Mouse (Mus musculus) cerebellum, adult 9-11 months (tissue): Measurements from ENCODE around the gene Zbtb48.
"Not testable (repeated sequence)": the region's sequence is repeated elsewhere in the genome, so short reads cannot be mapped to it uniquely, and the experiment has no call there.

Experiments used
- DNase-seq: peaks from one replicate; pipeline ENCODE4 v3.0.0; 2022

Zbtb48 gene

DNA sequence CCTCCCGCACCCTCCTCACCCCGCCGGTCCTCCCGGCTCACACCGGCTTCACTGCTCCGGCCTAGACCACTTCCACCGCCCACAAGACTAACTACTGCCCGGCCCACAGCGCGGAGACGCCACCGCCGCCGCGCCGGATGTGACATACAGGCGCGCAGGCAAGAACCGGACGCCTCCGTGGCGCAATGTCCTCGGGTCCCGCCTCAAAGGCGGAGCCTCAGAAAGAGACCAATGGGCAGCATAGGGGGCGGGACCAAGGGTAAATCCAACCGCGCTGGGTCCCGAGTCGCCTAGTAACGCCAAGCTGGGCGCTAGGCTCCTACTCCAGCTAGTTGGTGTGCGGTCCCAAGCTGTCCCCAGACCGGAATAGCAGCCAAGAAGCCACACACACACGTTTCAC lies at the start of gene Zbtb48:
TSS of gene Zbtb48 (minus strand) at position 148 of the 400 bp plus-strand sequence.
- peak; percentile 97 for DNase-seq

DNA sequence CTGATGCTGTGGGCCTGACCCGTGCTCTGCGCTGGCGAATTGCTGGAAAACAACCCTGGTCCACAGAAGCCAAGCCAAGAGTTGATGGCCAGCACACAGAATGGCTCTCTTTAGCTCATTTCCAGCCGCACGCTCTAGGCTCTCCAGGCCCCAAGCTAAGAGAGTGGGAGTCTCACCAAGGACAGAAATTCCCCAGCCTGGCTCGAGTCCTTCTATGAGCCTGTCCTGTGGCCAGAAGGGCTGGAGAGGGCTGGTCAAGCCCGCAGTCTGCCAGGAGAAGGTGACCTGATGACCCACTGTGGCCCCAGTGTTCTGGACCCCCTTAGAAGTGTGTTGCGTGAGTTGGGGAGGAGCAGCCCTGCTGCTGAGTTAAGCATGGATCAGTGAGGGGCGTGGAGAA lies 49.7 kb upstream of the Zbtb48 start:
- DNase-seq, result no peak

DNA sequence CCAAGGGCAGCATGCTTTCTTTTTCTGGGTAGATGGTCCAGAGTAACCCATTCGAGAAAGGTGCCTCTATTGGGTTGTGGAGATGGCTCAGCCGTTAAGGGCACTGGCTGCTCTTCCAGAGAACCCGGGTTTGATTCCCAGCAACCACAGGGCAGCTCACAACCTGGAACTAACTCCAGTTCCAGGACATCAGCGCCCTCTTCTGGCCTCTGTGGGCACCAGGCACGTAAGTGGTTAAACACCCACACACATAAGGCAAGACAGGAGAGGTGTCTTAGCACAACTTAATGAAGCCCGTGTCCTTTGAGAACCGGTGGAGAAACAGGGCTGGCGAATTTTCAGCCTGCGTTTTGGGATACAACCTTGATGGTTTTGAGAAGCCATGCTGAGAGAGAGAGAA lies 47.1 kb upstream of the Zbtb48 start:
- DNase-seq, result no peak

DNA sequence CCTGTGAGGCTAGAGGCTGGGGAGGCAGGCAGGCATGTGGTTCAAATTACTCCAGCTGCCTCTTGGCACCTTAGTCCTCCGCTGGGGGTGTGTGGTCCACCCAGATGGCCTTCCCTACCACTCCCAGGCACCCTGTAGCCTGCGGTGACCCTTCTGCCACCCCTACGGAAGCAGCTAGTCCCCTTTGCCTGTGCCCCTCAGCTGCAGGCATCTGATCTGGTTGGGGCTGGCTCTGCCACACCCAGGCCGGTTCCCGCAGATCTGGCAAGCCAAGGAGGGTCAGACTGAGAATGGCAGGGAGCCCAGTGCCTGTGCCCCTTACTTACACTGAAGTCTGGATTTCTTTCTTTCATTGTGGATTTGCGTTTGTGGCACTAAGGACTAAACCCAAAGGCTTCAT lies 46.2 kb upstream of the Zbtb48 start:
- DNase-seq, result no peak

DNA sequence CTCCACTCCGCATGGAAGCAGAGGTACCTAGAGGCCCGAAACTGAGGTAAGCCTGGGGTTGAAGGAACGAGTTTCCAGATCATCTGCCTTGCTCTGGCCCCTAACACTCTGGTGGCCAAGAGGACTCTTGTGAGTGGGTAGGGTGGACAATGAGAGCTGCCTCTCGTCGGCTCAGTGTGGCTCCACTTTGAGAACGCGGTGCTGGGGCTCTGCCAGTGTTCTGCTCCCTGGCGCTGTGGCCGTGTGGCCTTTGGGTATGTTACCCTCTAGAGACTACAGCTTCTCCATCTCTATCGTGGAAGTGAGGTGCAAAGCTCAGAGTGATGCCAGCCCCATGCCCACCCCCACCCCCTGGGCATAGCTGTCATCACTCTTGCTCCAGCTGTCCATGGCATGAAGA lies 45.2 kb upstream of the Zbtb48 start:
- no peak for DNase-seq

DNA sequence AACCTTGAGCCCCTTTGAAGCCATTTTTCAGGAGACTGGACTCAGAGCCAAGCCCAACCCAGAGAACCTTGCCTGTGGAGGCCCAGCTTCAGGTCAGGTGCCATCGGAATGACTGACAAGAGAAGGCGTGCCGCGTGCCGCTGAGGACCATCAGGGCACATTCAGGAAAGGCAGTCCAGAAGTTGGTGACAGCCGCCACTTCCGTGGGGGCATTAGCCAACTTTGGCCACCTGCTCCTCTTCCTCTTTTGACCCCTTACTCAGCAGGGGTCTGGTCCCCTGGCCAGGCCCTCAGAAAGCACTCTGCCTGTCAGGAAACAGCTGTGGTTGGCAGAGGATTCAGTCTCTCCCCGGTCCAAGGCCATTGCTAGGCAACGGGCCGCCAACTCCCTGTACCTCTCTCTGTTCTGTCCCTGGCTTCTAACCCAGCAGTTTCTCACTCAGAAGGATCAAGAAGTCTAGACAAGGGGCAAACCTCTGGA lies 44.7 kb upstream of the Zbtb48 start, which contains the start of gene Plekhg5:
TSS of gene Plekhg5 (plus strand) at position 378 of the 481 bp plus-strand sequence.
- DNase-seq, result no peak

DNA sequence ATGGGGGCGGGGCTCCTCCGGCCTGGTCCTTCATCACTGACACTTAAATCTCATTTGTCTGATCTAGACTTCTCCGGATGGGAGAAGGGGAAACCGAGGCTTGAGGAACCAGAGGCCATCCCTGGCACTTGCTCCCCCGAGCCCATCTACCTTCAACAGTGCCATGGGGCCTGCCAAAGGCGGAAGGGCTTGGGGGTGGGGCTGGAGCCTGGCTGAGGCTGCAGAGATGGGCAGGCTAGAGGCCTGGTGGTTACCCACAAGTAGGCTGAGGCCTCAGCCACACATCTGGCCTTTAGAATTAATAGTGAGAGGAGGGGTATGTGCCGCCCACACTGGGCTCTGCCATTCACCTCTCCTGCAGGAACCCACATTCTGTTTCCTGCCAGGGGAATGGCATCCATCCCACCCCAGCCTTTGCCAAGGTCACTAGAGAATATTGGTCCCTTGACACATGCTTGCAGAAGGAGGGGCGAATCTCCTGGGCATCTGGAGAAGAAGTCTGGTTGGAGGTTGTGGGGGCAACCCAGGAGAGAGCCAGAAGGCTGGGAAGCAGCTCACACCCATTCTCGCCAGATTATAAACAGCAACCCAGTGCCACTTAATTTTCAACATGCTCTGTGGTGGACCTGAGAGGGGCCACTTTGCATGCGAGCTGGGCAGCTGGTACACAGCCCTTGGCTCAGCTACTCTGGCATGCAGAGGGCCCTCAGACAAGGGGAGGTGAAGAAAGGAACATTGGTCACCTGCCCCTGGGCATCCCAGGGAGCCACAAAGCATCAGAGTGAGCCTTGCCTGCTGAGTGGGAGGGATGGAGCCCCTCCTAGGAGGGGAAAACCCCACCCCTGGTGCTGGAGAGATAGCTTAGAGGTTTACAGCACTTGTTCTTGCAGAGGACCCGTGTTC lies 43.3 kb upstream of the Zbtb48 start:
- no peak for DNase-seq

DNA sequence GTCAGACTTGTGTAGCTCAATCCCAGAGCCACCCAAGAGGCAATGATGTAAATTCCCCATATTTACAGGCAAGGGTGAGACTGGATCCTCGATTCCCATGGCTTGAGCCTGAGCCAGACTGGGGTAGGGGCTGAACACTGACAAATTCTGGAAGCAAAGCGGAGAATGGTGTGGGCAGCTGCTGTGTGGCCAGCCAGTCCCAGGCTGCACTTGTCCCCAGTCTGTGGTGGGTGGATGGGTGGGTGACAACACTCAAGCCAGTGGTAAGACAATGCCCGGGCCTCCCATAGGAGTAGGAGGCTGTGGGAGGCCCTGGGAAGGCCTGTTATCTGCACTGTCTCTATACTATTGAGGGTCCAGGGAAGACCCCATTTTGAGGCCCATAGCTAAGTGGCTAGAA lies 41.8 kb upstream of the Zbtb48 start:
- DNase-seq, result no peak

DNA sequence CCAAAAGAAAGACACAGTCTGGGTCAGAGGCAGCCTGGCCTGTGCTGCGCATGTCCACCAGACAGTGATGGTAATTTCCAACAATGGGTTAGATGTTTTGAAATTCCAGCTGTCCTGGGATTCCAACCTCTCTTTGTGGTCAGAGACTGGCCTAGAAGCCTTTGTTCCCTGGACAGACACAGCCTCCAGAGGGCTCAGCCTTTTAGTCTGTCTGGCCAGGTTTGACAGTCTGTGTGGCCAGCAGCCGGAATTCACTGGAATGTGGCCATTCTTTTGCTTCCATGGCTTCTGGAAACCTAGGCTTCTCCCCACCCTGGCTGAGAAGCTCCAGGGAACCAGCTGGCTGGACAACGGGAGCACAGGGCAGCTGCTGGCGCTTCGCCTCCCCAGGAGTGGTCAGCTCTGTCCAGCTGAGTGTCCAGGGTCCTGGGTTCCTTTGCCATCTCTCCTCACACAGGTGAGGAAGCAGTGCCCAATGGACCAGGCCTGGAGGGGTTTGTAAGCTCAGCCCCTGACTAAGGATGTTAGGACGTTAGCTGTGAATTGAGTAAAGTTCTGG lies 40.8 kb upstream of the Zbtb48 start:
- no peak for DNase-seq

DNA sequence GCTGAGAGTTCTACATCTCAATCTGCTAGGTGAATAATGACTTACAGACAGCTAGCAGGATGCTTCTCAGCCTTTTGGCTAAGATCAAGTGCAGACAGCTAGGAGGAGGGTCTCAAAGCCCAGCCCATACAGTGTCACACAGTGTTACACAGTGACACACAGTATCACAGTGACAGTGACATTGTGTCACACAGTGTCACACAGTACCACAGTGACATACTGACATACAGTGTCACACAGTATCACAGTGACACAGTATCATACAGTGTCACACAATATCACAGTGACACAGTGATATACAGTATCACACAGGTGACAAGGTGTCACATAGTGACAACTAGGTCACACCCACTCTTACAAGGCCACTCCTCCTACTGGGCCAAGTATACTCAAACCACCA lies 39.8 kb upstream of the Zbtb48 start:
- no peak for DNase-seq

DNA sequence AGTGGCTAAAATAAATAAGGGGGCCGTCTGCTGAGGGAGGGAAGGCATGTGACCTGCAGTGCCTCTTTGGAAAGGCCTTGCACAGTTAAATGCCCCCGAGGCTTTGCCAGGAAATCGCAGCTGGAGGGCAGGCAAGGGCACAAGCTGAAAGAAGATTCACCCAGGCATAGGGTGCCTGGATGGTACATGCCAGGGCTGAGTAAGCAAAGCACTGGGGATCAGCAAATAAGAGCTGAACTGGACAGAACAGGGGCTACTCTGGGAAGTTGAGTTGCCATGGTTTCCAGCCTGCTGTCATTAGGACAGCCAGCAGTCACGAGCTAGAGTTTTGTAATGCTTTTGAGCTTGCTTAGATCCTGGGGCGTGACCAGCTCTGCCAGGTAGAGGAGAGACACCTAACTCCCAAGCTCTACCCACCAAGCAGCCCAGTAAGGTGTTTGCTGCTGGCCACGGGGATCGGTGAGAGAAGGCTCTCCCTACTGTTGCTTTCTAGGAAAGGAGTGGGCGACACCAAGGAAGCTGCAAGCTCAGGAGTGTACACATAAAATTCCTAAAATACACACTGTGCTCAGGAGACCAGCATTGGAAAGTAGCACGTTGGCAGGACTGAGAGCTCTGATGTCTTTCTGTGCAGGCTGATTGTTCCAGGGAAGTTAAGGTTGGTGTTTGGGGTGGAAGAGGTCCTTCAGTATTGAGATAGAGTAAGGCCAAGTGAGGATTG lies 35.1 kb upstream of the Zbtb48 start:
- no peak for DNase-seq

DNA sequence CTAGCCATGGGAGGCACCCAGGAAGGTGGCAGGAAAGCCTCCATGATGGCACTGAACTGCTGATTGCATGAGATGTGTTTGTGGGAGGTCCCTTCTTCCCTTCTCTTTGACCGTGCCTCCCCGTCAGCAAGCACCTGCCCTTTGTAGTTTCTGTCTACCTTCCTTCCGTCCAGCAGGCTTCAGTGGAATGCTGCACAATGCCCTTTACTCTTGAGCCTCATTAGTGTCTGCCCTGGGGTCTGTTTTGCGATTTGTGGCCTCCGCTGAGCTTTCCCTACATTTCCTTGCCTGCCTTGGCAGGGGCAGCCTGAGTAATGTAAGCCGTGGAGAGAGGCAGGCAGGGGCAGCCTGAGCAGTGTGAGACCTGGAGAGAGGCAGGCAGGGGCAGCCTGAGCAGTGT lies 17.1 kb upstream of the Zbtb48 start:
- no peak for DNase-seq

DNA sequence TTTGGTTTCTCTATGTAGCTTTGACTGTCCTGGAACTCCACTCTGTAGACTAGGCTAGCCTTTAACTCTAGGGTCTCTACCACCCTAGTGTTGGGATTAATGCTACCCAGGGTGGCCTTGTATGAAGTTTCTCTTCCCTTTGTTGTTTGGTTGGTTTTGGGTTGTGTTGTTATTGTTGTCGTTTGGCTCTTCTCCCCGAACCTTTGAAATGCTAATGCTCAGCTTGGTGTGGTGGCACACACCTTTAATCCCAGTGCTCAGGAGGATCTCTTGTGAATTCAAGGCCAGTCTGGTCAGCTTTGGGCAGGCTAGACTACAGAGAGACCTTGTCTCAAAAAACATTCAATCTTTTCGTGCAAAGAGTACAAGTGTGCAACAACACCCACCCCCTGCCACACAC lies 15.7 kb upstream of the Zbtb48 start:
- no peak for DNase-seq

DNA sequence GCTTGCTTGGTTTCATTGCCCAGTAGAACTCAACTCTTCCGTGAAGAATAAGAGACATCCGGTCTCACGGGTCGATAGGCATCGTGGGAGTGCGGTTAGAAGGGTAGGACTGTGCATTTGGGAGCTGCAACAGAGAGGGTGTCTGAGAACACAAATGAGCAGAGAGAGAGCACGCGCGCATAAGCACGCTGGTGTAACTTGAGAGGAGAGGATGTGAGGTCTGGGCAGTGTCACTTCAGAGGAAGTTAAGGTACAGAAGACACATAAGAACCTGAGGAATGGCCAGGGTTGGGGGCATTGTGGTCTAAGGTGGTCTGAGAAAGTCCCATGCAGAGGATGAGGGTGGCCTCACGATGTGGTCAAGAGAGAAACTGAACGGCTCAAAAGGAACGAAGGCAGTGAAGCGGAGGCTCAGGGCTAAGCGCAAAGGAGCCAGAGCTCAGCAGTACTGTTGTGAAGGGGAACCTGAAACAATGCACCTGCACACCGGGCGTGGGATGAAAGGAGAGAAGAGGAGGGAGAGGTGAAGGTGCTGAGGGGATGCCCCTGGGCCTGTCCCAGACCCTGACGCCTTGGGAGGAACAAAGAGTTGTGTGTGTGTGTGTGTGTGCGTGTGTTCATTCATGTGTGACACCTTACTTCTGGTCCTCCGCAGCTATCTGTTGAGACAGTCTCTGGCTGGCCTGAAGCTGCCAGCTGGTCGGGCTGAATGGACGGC lies 14.6 kb upstream of the Zbtb48 start:
- no peak for DNase-seq

DNA sequence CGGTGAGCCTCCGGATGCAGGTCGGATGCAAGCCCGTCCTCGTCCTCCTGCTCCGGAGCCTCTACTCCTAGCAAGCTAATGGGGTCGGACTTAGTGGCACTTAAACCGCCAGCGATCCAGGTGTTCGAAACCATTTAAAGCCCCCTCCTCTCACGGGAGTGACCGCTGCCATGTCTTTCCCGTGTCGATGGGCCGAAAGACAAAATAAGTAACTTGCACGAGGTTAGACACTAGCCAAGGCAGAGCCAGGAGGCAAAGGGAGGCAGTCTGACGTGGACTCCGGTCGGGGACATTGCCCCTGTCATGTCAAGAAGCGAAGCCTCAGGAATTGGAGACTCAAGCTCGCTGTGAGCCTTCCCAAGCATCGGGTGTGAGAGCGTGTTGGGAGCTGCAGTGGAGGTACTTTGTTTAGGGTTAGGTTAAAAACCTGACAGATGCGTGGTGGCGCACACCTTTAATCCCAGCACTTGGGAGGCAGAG lies 12.4 kb upstream of the Zbtb48 start:
- DNase-seq, result no peak

DNA sequence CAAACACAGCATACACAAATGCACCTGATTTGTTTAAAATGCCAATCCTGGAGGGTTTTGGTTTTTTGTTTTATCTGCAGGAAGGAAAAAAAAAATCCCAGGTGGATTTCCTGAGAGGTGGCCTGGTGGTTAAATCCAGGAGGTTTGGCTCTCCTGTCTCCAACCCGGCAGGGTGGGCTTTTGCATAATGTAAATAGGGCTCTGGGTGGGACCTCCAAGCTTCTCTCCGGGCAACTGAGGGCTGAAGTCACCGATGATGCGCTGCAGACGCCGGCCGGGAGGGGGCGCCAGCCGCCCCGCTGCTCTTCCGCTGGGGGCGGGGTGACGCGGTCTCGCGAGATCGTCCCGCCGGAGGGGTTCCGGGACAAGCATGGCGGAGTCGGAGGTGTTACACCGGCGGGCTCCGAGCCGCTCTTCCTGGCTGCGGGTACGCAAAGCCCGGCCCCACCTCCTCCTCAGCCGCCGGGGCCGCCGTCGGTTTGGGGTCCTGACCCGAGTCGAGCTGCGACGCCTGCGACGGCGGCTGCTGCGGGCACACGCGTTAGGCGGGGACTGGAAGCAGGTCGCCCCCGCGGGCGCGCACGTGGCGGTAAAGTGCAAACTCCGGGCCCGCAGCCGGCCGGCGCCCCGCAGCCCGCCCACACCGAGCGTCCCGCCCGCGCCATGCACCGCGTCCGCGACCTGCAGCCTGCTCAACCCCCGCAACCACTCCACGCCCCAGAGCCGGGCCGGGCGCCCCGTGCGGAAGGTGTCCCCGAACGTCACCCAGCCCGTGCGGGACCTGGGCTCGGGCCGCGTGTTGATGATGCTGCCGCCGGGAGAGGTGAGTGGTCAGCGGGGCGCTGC lies 11.7 kb upstream of the Zbtb48 start, which contains the start of gene Nol9:
TSS of gene Nol9 (plus strand) at position 337 of the 846 bp plus-strand sequence.
- DNase-seq, result peak; percentile 91

DNA sequence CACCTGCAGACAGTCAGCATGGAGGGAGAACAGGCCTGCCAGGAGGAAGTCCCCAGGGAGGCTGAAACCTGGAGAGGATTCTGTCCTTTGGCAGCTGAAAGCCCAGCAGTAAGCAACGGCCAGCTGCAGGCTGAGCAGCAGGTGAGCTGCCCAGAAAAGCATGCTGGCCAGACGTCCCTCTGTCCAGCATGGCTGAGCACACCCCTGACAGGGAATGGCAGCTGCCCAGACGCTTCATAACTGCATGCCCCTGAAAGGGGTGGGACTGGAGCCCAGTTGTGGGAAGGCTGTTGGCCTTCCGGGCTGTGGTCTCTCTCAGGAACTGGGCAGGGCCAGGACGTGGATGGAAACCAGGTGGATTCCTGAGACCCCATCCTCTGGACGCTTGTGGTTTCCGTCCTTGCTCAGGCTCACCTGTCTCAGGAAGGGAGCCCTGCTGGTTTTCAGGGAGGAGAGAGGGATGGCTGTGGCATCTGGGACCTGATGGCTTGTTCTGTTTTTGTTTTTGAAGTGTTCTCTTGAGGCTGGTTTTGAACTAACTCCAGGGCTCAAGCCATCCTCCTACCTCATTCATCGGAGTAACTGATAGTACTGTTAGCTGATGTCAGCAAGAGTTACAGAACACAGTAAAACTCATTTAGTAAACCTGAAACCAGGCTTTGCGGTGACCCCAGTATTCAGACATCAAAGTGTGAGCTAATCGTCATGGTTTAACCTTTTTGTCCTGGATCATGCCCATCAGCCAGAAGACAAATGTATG lies 10.9 kb upstream of the Zbtb48 start, which contains the start of gene Tas1r1:
TSS of gene Tas1r1 (minus strand) at position 344 of the 760 bp plus-strand sequence.
- peak; percentile 35 for DNase-seq

DNA sequence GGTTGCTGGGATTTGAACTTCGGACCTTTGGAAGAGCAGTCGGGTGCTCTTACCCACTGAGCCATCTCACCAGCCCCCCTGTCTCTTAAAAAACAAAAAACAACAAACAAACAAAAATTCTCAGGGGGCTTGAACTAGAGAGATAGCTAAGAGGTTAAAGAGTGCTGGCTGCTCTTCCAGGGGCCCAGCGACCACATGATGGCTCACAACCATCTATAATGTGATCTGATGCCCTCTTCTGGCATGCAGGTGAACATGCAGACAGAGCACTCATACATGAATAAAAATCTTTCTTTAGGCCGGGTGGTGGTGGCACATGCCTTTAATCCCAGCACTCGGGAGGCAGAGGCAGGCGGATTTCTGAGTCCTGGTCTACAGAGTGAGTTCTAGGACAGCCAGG lies 9.0 kb upstream of the Zbtb48 start:
- DNase-seq, result not testable (repeated sequence)

DNA sequence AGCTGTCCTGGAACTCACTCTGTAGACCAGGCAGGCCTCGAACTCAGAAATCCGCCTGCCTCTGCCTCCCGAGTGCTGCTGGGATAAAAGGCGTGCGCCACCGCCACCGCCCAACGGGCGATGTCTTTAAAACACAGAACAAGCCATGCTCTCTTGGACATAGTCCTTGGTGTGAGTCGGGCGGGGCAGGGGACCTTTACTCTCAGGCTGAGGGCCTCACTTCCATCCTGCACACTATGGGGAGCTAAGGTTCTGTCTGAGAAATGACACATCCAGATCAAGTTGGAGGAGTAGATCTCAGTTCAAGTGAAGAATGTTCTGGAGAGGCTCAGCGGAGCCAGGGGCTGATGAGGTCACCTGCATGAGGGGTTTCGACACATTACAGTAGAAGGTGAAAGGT lies 5.5 kb upstream of the Zbtb48 start:
- no peak for DNase-seq

DNA sequence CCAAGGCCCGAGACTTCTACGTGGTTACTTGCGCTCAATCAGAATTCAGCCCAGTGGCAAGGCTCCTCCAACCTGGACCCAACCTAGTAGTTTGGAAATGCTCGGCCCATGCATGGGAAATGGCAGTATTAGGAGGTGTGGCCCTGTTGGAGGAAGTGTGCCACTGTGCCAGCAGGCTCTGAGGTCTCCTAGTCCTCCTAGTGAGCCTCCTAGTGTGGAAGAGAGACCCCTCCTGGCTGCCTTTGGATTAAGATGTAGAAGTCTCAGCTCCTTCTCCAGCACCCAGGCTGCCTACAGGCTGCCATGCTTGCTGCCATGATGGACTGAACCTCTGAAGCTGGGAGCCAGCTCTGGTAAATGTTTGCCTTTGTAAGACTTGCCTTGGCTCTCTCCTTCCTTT lies 2.5 kb upstream of the Zbtb48 start:
- DNase-seq, result no peak

DNA sequence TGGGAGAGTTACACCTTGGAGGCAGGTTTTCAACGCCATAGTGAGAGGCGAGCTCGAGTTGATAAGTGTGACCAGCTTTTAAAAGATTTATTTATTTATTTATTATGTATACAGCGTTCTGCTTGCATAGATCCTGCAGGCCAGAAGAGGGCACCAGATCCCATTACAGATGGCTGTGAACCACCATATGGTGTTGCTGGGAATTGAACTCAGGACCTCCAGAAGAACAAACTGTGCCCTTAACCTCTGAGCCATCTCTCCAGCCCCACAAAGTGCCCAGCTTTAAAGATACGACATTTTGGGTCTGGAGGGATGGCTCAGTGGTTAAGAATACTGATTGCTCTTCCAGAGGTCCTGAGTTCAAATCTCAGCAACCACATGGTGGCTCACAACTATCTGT lies 1.6 kb upstream of the Zbtb48 start:
- peak; percentile 39 for DNase-seq
